ENCODE assay signal across 15 mouse cellular contexts in genomic region chr13:54332921-54333477, GRCm38 (mm10). TPM values are rescaled to one million over a fixed set of nuclear protein-coding genes. Genes with fewer than 3 reads are reported as not detected.
A peak's percentile ranks its signal among the peaks of the same experiment; 100 is the strongest.
DNase-seq lines count a peak whose midpoint lies in the region; ATAC-seq and TF ChIP-seq lines count a peak whose summit lies in the region.
"Had no signal": no experiment of that assay in that cellular context is flagged by ENCODE, and none has a peak within 500 bp of the region (broad histone marks: within the 10 kb centered on the region; RNA-seq: fewer than 3 reads in every experiment).

No protein-coding gene starts in this region.

- 44% methylated on average over 8 of the region's 8 CpGs for WGBS in cerebellum, adult 2 months
- 74% methylated on average over 8 of the region's 8 CpGs for WGBS in kidney, embryonic 15.5 days
- 75% methylated on average over 8 of the region's 8 CpGs for WGBS in kidney, adult 2 months
- WGBS in stomach, embryonic 15.5 days: 66% methylated on average over 8 of the region's 8 CpGs
- WGBS in stomach, postnatal 0 days: 64% methylated on average over 8 of the region's 8 CpGs

- H3K27ac ChIP-seq in cerebellum, adult 2 months (ENCODE audit: insufficient read depth, low read length): no peak overlapping the region
- peak overlapping the region; percentile 76 for H3K27ac ChIP-seq in kidney, embryonic 15.5 days
- H3K27ac ChIP-seq in kidney, adult 2 months (ENCODE audit: insufficient read depth, low read depth, low read length): no peak overlapping the region
- H3K27ac ChIP-seq in stomach, embryonic 15.5 days: peak overlapping the region; percentile 57
- H3K27ac ChIP-seq in stomach, postnatal 0 days (replicated peaks): no peak overlapping the region
- H3K27ac ChIP-seq: forebrain, embryonic 13.5 days had no signal

- peak; percentile 49 to 57 for DNase-seq in cerebellum, adult 2 months
- no peak for DNase-seq in cerebellum, adult 11 months
- no peak for DNase-seq in kidney, adult 2 months
- DNase-seq in stomach, postnatal 0 days (ENCODE audit: low spot score): no peak
- DNase-seq in right cerebral cortex, postnatal 4 days: no peak
- DNase-seq: cerebellum, adult 18-20 months; lung, adult 2 months; thymus, postnatal 36 days had no signal

- no peaks in the 10 kb centered on the region for H3K9me3 ChIP-seq in kidney, embryonic 15.5 days (replicated peaks)
- no peaks in the 10 kb centered on the region for H3K9me3 ChIP-seq in stomach, embryonic 15.5 days
- no peaks in the 10 kb centered on the region for H3K9me3 ChIP-seq in stomach, postnatal 0 days (ENCODE audit: control insufficient read depth, low read length)
- H3K9me3 ChIP-seq: forebrain, embryonic 13.5 days; heart, embryonic 13.5 days; midbrain, embryonic 15.5 days; neural tube, embryonic 12.5 days had no signal

- H3K9ac ChIP-seq in kidney, embryonic 15.5 days: no peak overlapping the region
- no peak overlapping the region for H3K9ac ChIP-seq in stomach, embryonic 15.5 days
- no peak overlapping the region for H3K9ac ChIP-seq in stomach, postnatal 0 days (ENCODE audit: low read length)
- H3K9ac ChIP-seq: forebrain, embryonic 13.5 days; heart, embryonic 13.5 days; midbrain, embryonic 15.5 days; neural tube, embryonic 12.5 days had no signal

- no peak overlapping the region for H3K4me3 ChIP-seq in cerebellum, adult 2 months (replicated peaks; ENCODE audit: insufficient read depth, low read depth, low read length)
- H3K4me3 ChIP-seq in kidney, embryonic 15.5 days (replicated peaks): no peak overlapping the region
- H3K4me3 ChIP-seq in kidney, adult 2 months (ENCODE audit: insufficient read depth, low read depth, low read length): no peak overlapping the region
- H3K4me3 ChIP-seq in stomach, embryonic 15.5 days (replicated peaks): no peak overlapping the region
- no peak overlapping the region for H3K4me3 ChIP-seq in stomach, postnatal 0 days (ENCODE audit: low read depth, low read length)
- H3K4me3 ChIP-seq: forebrain, embryonic 13.5 days; heart, embryonic 13.5 days; midbrain, embryonic 15.5 days; neural tube, embryonic 12.5 days had no signal

- no peak for TF ChIP-seq POLR2A in cerebellum, adult 2 months (IDR thresholded peaks at IDR 0.05; ENCODE audit: borderline replicate concordance, insufficient read depth, low read length)
- no peak for TF ChIP-seq POLR2A in kidney, adult 2 months (IDR thresholded peaks at IDR 0.05; ENCODE audit: low read depth, low read length)

- TF ChIP-seq CTCF in cerebellum, adult 2 months (IDR thresholded peaks at IDR 0.05; ENCODE audit: borderline replicate concordance, insufficient read depth, low read depth, low read length): no peak
- no peak for TF ChIP-seq CTCF in kidney, adult 2 months (conservative IDR thresholded peaks at IDR 0.05; ENCODE audit: insufficient read depth, insufficient read length, low read depth, low read length)
- TF ChIP-seq CTCF in stomach, postnatal 0 days (IDR thresholded peaks at IDR 0.05; ENCODE audit: low read depth): no peak

- ATAC-seq in kidney, embryonic 15.5 days (replicated peaks; ENCODE audit: low FRiP score): no peak
- no peak for ATAC-seq in stomach, embryonic 15.5 days (ENCODE audit: insufficient read depth, low FRiP score, low read depth)
- no peak for ATAC-seq in stomach, postnatal 0 days (ENCODE audit: low FRiP score, low TSS enrichment)
- no peak for ATAC-seq in frontal cortex, adult (ENCODE audit: low TSS enrichment)

- no peak for TF ChIP-seq EP300 in stomach, postnatal 0 days (optimal IDR thresholded peaks at IDR 0.05)

- no peaks in the 10 kb centered on the region for H3K36me3 ChIP-seq in kidney, embryonic 15.5 days
- H3K36me3 ChIP-seq in kidney, adult 2 months (ENCODE audit: control insufficient read depth, insufficient read depth, low read length): no peaks in the 10 kb centered on the region
- H3K36me3 ChIP-seq in stomach, embryonic 15.5 days: no peaks in the 10 kb centered on the region
- H3K36me3 ChIP-seq in stomach, postnatal 0 days (ENCODE audit: control insufficient read depth, insufficient read depth, low read length): no peaks in the 10 kb centered on the region
- H3K36me3 ChIP-seq: heart, embryonic 13.5 days; midbrain, embryonic 15.5 days; neural tube, embryonic 12.5 days had no signal

- H3K27me3 ChIP-seq in cerebellum, adult 2 months (ENCODE audit: control insufficient read depth, insufficient read depth, low read length): no peaks in the 10 kb centered on the region
- no peaks in the 10 kb centered on the region for H3K27me3 ChIP-seq in kidney, embryonic 15.5 days
- H3K27me3 ChIP-seq in kidney, adult 2 months (replicated peaks; ENCODE audit: control insufficient read depth, insufficient read depth, low read length): no peaks in the 10 kb centered on the region
- H3K27me3 ChIP-seq in stomach, embryonic 15.5 days (replicated peaks): no peaks in the 10 kb centered on the region
- H3K27me3 ChIP-seq in stomach, postnatal 0 days (ENCODE audit: control insufficient read depth, insufficient read depth, low read length): no peaks in the 10 kb centered on the region
- H3K27me3 ChIP-seq: forebrain, embryonic 13.5 days; heart, embryonic 13.5 days; midbrain, embryonic 15.5 days; neural tube, embryonic 12.5 days had no signal

- no peak overlapping the region for H3K4me2 ChIP-seq in kidney, embryonic 15.5 days
- no peak overlapping the region for H3K4me2 ChIP-seq in stomach, embryonic 15.5 days
- H3K4me2 ChIP-seq in stomach, postnatal 0 days (replicated peaks; ENCODE audit: low read depth): no peak overlapping the region
- H3K4me2 ChIP-seq: forebrain, embryonic 13.5 days; midbrain, embryonic 15.5 days; neural tube, embryonic 12.5 days had no signal

- H3K4me1 ChIP-seq in cerebellum, adult 2 months (ENCODE audit: control insufficient read depth, insufficient read depth, low read length): peaks cover 47% of the 10 kb centered on the region
- peaks cover 17% of the 10 kb centered on the region for H3K4me1 ChIP-seq in kidney, embryonic 15.5 days
- no peaks in the 10 kb centered on the region for H3K4me1 ChIP-seq in kidney, adult 2 months (ENCODE audit: control insufficient read depth, insufficient read depth, low read length)
- H3K4me1 ChIP-seq in stomach, embryonic 15.5 days: peaks cover 14% of the 10 kb centered on the region
- no peaks in the 10 kb centered on the region for H3K4me1 ChIP-seq in stomach, postnatal 0 days (replicated peaks; ENCODE audit: control insufficient read depth, insufficient read depth)

RNA-seq across cellular contexts. Expression of gene Cplx2, which starts 38.1 kb away (rescaled TPM):
- polyA plus RNA-seq in cerebellum, adult 2 months (2012; rRNA removed): 361 and 392 TPM in 2 replicates
- polyA plus RNA-seq in kidney, embryonic 15.5 days (2015; fragmentation: Nextera tagmentation; extraction: Ambion mirVana): 4.0 and 5.3 TPM in 2 replicates
- 11.8 and 15.5 TPM in 2 replicates for polyA plus RNA-seq in kidney, adult 2 months (2012; rRNA removed)
- polyA plus RNA-seq in stomach, embryonic 15.5 days (2015; fragmentation: Nextera tagmentation; extraction: Ambion mirVana): 3.9 and 4.0 TPM in 2 replicates
- polyA plus RNA-seq in stomach, postnatal 0 days (2015; fragmentation: Nextera tagmentation; extraction: Ambion mirVana): 1.8 and 1.9 TPM in 2 replicates

Comparison
In these comparisons a context has a peak if more than half of its experiments do, and no peak if none do; other contexts are left out.
1. DNase-seq: peak in cerebellum, adult 2 months (2 of 2); none in cerebellum, adult 11 months (single experiment), kidney, adult 2 months (single experiment), stomach, postnatal 0 days (single experiment) and right cerebral cortex, postnatal 4 days (single experiment).
2. H3K27ac ChIP-seq: peak in kidney, embryonic 15.5 days (single experiment) and stomach, embryonic 15.5 days (single experiment); none in cerebellum, adult 2 months (single experiment), kidney, adult 2 months (single experiment) and stomach, postnatal 0 days (single experiment).
3. RNA of gene Cplx2, which starts 38.1 kb away (polyA plus RNA-seq): 361 to 392 TPM in cerebellum, adult 2 months; 11.8 to 15.5 TPM in kidney, adult 2 months, 4.0 to 5.3 TPM in kidney, embryonic 15.5 days, 3.9 to 4.0 TPM in stomach, embryonic 15.5 days and 1.8 to 1.9 TPM in stomach, postnatal 0 days; every median in the first group is over 10 times any median in the second.